ENCODE assay signal across 9 mouse cellular contexts in genomic region chr1:133306842-133307241, GRCm38 (mm10). TPM values are rescaled to one million over a fixed set of nuclear protein-coding genes. Genes with fewer than 3 reads are reported as not detected.
DNase-seq lines count a peak whose midpoint lies in the region; ATAC-seq and TF ChIP-seq lines count a peak whose summit lies in the region.
"Had no signal": no experiment of that assay in that cellular context is flagged by ENCODE, and none has a peak within 500 bp of the region (broad histone marks: within the 10 kb centered on the region; RNA-seq: fewer than 3 reads in every experiment).

No protein-coding gene starts in this region.

- WGBS in embryonic facial prominence, embryonic 14.5 days: 12% methylated on average over 4 of the region's 4 CpGs
- 9% methylated on average over 4 of the region's 4 CpGs for WGBS in heart, embryonic 15.5 days

- DNase-seq in ES-E14 (ENCODE audit: low read depth, low spot score): peak; percentile 73
- DNase-seq in adrenal gland, postnatal 14 days: peak; percentile 90
- DNase-seq in embryonic facial prominence, embryonic 14.5 days (ENCODE audit: low spot score): peak; percentile 42
- DNase-seq in layer of hippocampus, postnatal 14 days (ENCODE audit: low spot score in 2 of 2): peak; percentile 64 to 76
- DNase-seq in right cerebral cortex, postnatal 36 days (ENCODE audit: low spot score in 2 of 2): peak; percentile 53 to 54

- no peak overlapping the region for H3K27ac ChIP-seq in ES-E14 (ENCODE audit: insufficient read depth, low read depth, low read length, poor library complexity, severe bottlenecking)
- no peak overlapping the region for H3K27ac ChIP-seq in embryonic facial prominence, embryonic 14.5 days (replicated peaks; ENCODE audit: low read depth, low read length)
- 0 out of 2 replicates have a peak overlapping the region, but pooled peaks have one; percentile 31 for H3K27ac ChIP-seq in heart, embryonic 15.5 days
- H3K27ac ChIP-seq: limb, embryonic 12.5 days had no signal

- H3K4me2 ChIP-seq in embryonic facial prominence, embryonic 14.5 days (ENCODE audit: low read depth, low read length): no peak overlapping the region
- no peak overlapping the region for H3K4me2 ChIP-seq in heart, embryonic 15.5 days
- H3K4me2 ChIP-seq: limb, embryonic 12.5 days had no signal

- no peaks in the 10 kb centered on the region for H3K27me3 ChIP-seq in embryonic facial prominence, embryonic 14.5 days (replicated peaks; ENCODE audit: control insufficient read depth, insufficient read depth, low read length)
- 0 out of 2 replicates have a peak, but pooled peaks cover 3% of the 10 kb centered on the region for H3K27me3 ChIP-seq in heart, embryonic 15.5 days
- H3K27me3 ChIP-seq: limb, embryonic 12.5 days had no signal

- no peak for ATAC-seq in embryonic facial prominence, embryonic 14.5 days (ENCODE audit: low read depth)
- ATAC-seq in heart, embryonic 15.5 days (replicated peaks; ENCODE audit: insufficient number of reproducible peaks, insufficient read depth, low FRiP score, low read depth): no peak
- peak; percentile 76 for ATAC-seq in megakaryocyte, adult 5-6 weeks (ENCODE audit: poor library complexity, severe bottlenecking)
- no peak for ATAC-seq in inflammation-experienced regulatory T-cells, adult 6 months

- H3K9ac ChIP-seq in ES-E14 (ENCODE audit: insufficient read depth, low read depth, low read length, poor library complexity, severe bottlenecking): no peak overlapping the region
- H3K9ac ChIP-seq in embryonic facial prominence, embryonic 14.5 days (ENCODE audit: low read depth, low read length): no peak overlapping the region
- H3K9ac ChIP-seq in heart, embryonic 15.5 days: no peak overlapping the region
- H3K9ac ChIP-seq: limb, embryonic 12.5 days had no signal

- H3K9me3 ChIP-seq in ES-E14 (ENCODE audit: control insufficient read depth, insufficient read depth, low read depth, low read length): no peaks in the 10 kb centered on the region
- H3K9me3 ChIP-seq in embryonic facial prominence, embryonic 14.5 days (ENCODE audit: control insufficient read depth, low read length): no peaks in the 10 kb centered on the region
- H3K9me3 ChIP-seq in heart, embryonic 15.5 days (replicated peaks): no peaks in the 10 kb centered on the region
- H3K9me3 ChIP-seq: limb, embryonic 12.5 days had no signal

- in situ Hi-C loops in ES-E14 (cut with MboI; ENCODE audit: low sequenced_read_pairs in 2 of 2, unreplicated experiment in 2 of 2): no loop called here

- peaks cover 0 to 11% of the 10 kb centered on the region in 2 experiments; a peak in 2 of 4 replicates for H3K4me1 ChIP-seq in ES-E14 (ENCODE audit: control insufficient read depth in 2 of 2, insufficient read depth in 2 of 2, low read length in 2 of 2, poor library complexity in 1 of 2)
- peaks cover 9% of the 10 kb centered on the region; the same call in 1 of the 2 replicates for H3K4me1 ChIP-seq in embryonic facial prominence, embryonic 14.5 days (ENCODE audit: control insufficient read depth, insufficient read depth, low read length)
- peaks cover 18% of the 10 kb centered on the region for H3K4me1 ChIP-seq in heart, embryonic 15.5 days (replicated peaks)
- H3K4me1 ChIP-seq: limb, embryonic 12.5 days had no signal

- H3K36me3 ChIP-seq in ES-E14 (ENCODE audit: control insufficient read depth, insufficient read depth, low read length, poor library complexity, severe bottlenecking): no peaks in the 10 kb centered on the region
- no peaks in the 10 kb centered on the region for H3K36me3 ChIP-seq in embryonic facial prominence, embryonic 14.5 days (ENCODE audit: control insufficient read depth, insufficient read depth, low read length)
- no peaks in the 10 kb centered on the region for H3K36me3 ChIP-seq in heart, embryonic 15.5 days
- H3K36me3 ChIP-seq: limb, embryonic 12.5 days had no signal

- no peak overlapping the region for H3K4me3 ChIP-seq in ES-E14 (ENCODE audit: insufficient read depth in 1 of 2, low read depth in 1 of 2, low read length in 2 of 2, poor library complexity in 1 of 2, severe bottlenecking in 1 of 2)
- H3K4me3 ChIP-seq in embryonic facial prominence, embryonic 14.5 days (ENCODE audit: low read depth, low read length): no peak overlapping the region
- H3K4me3 ChIP-seq in heart, embryonic 15.5 days: no peak overlapping the region
- H3K4me3 ChIP-seq: limb, embryonic 12.5 days had no signal

TF ChIP-seq in ES-E14, 5 proteins besides CTCF, POLR2A, EP300 and RAD21:
- TF ChIP-seq HCFC1 (IDR thresholded peaks at IDR 0.05; ENCODE audit: borderline replicate concordance, insufficient read depth, low read length) (no peak), MAFK (IDR thresholded peaks at IDR 0.05; ENCODE audit: insufficient read depth, low read depth, low read length) (no peak), CHD2 (IDR thresholded peaks at IDR 0.05; ENCODE audit: low read depth, low read length) (no peak)

RNA-seq across cellular contexts. Expression of gene Golt1a, which starts 2.8 kb away (rescaled TPM):
- total RNA-seq in ES-E14 (2012; rRNA removed): not detected in 2 replicates
- total RNA-seq in adrenal gland, postnatal 14 days (2021): 1.4 and 2.9 TPM in 2 replicates
- polyA plus RNA-seq in embryonic facial prominence, embryonic 14.5 days (2014; fragmentation: Nextera tagmentation; extraction: Ambion mirVana): not detected in 2 replicates
- 0.42 TPM in 1 of 2 replicates, not detected in the other for polyA plus RNA-seq in heart, embryonic 15.5 days (2015; fragmentation: Nextera tagmentation; extraction: Ambion mirVana)
- not detected for total RNA-seq in layer of hippocampus, postnatal 14 days (2021)
- total RNA-seq in megakaryocyte, adult 5-6 weeks (2015): not detected in 2 replicates
- not detected in 2 replicates for total RNA-seq in megakaryocyte, adult 5-6 weeks (2017)
- not detected for polyA plus RNA-seq in inflammation-experienced regulatory T-cells, adult 6 months (2017; shearing (Covaris generic))
- polyA plus RNA-seq: limb, embryonic 12.5 days had no signal

RNA-seq across cellular contexts. Expression of gene Kiss1, which starts 14.8 kb away (rescaled TPM):
- 0.79 TPM in 1 of 2 replicates, not detected in the other for total RNA-seq in ES-E14 (2012; rRNA removed)
- not detected in 2 replicates for total RNA-seq in adrenal gland, postnatal 14 days (2021)
- not detected in 2 replicates for polyA plus RNA-seq in embryonic facial prominence, embryonic 14.5 days (2014; fragmentation: Nextera tagmentation; extraction: Ambion mirVana)
- 0.62 TPM in 1 of 2 replicates, not detected in the other for polyA plus RNA-seq in heart, embryonic 15.5 days (2015; fragmentation: Nextera tagmentation; extraction: Ambion mirVana)
- not detected for total RNA-seq in layer of hippocampus, postnatal 14 days (2021)
- total RNA-seq in megakaryocyte, adult 5-6 weeks (2015): not detected in 2 replicates
- total RNA-seq in megakaryocyte, adult 5-6 weeks (2017): not detected in 2 replicates
- polyA plus RNA-seq in inflammation-experienced regulatory T-cells, adult 6 months (2017; shearing (Covaris generic)): not detected
- polyA plus RNA-seq: limb, embryonic 12.5 days had no signal

RNA-seq across cellular contexts. Expression of gene Ren1, which starts 43.5 kb away (rescaled TPM):
- total RNA-seq in ES-E14 (2012; rRNA removed): 0.67 and 0.69 TPM in 2 replicates
- total RNA-seq in adrenal gland, postnatal 14 days (2021): 5.4 and 12.6 TPM in 2 replicates
- polyA plus RNA-seq in embryonic facial prominence, embryonic 14.5 days (2014; fragmentation: Nextera tagmentation; extraction: Ambion mirVana): 5.9 and 6.6 TPM in 2 replicates
- polyA plus RNA-seq in heart, embryonic 15.5 days (2015; fragmentation: Nextera tagmentation; extraction: Ambion mirVana): 0.30 and 2.2 TPM in 2 replicates
- under 1 TPM in 1 of 2 experiments, not detected in 1; 0.28 TPM for total RNA-seq in layer of hippocampus, postnatal 14 days (2021)
- total RNA-seq in megakaryocyte, adult 5-6 weeks (2015): not detected in 2 replicates
- not detected in 2 replicates for total RNA-seq in megakaryocyte, adult 5-6 weeks (2017)
- not detected for polyA plus RNA-seq in inflammation-experienced regulatory T-cells, adult 6 months (2017; shearing (Covaris generic))
- polyA plus RNA-seq: limb, embryonic 12.5 days had no signal

RNA-seq across cellular contexts. Expression of gene Etnk2, which starts 56.5 kb away (rescaled TPM):
- total RNA-seq in ES-E14 (2012; rRNA removed): 4.8 and 7.4 TPM in 2 replicates
- total RNA-seq in adrenal gland, postnatal 14 days (2021): 7.6 and 28.3 TPM in 2 replicates
- polyA plus RNA-seq in embryonic facial prominence, embryonic 14.5 days (2014; fragmentation: Nextera tagmentation; extraction: Ambion mirVana): 3.3 and 3.4 TPM in 2 replicates
- 1.3 and 1.5 TPM in 2 replicates for polyA plus RNA-seq in heart, embryonic 15.5 days (2015; fragmentation: Nextera tagmentation; extraction: Ambion mirVana)
- total RNA-seq in layer of hippocampus, postnatal 14 days (2021): 1 to 10 TPM; 5.3 to 5.9 TPM
- total RNA-seq in megakaryocyte, adult 5-6 weeks (2015): not detected in 2 replicates
- not detected in 2 replicates for total RNA-seq in megakaryocyte, adult 5-6 weeks (2017)
- polyA plus RNA-seq in inflammation-experienced regulatory T-cells, adult 6 months (2017; shearing (Covaris generic)): not detected
